Mouse (Mus musculus): Measurements from ENCODE around the gene BC052040. TPM values are rescaled to one million over a fixed set of nuclear protein-coding genes. Genes with fewer than 3 reads are reported as not detected.

Gene BC052040
- total RNA-seq, 2 experiments from 2014 or later = 6.5 to 8.2 TPM

DNA sequence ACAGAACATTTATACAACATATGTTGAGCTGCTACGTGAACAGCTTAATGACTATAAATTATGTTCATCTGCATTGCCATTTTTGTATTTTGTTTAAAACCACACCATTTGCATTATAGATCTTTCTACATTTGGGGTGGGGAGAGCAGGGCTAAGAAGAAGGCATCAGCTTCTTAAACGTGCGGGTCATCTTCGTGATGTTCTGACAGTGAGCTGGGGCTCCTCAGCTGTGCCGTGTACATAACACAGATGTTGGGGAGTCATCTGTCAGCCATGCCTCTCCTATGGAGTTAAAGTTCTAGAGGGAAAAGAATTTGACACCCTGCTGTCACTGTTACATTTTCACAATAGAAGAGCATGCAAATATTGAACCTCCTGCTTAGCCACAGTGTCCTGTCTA lies 19.2 kb downstream of the BC052040 start:
- DNase-seq (ENCODE audit: low spot score in 2 of 2) = no peak

DNA sequence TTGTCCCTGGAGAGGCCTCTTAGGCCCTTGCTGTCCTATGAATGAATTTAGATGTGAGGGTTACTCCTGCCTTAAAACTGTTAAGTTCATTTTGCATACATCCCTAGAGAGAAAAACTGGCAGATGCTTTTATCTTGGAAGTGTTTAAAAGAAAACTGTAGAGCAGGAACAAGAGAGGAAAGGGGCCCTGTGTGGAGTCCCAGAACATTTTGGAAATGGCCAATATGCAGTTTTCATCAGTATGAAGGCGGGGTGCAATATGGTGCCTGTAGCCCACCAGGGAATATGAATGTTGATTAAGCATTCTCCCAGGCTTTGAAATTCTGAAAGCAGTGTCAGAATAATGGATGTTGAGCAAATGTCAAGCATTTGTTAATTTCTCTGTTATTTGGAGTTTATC lies 19.8 kb downstream of the BC052040 start:
- DNase-seq (ENCODE audit: low spot score in 2 of 2) = no peak

DNA sequence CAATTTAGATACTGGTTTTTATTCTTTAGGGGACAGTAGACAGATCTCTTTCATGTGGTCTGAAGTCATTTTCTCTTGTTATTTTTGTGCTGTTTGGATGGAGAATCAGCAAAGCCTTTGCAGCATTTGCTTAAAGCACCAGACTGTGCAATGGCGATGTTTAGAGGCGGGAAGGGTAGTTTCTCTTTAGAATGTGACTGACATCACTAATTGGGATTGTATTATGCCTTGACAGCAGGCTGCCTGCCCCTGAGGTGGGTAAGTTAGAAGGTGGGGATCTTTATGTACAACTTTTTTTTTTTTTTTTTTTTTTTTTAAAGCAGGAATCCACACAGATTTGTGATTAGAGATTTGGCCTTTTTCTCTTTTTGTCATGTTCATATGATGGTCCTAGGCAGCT lies 20.6 kb downstream of the BC052040 start:
- no peak for DNase-seq (ENCODE audit: low spot score in 2 of 2)

DNA sequence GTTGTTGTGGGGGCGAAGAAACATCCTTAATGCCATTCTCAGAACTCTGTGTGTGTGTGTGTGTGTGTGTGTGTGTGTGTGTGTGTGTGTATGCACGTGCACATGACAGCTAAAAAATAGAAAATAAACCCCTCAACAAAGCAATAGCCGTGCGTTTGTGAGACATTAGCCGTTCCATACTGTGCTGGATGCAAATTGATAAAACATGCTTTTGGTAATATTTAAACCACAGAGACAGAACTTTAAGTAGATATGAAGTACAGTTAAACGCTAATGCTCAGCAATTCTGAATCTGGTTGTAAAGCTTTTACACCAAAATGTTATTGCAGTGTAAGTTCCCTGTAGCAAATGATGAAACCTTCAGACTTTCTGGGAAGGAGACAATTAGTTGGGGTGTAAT lies 22.6 kb downstream of the BC052040 start:
- DNase-seq (ENCODE audit: low spot score in 2 of 2) = no peak

DNA sequence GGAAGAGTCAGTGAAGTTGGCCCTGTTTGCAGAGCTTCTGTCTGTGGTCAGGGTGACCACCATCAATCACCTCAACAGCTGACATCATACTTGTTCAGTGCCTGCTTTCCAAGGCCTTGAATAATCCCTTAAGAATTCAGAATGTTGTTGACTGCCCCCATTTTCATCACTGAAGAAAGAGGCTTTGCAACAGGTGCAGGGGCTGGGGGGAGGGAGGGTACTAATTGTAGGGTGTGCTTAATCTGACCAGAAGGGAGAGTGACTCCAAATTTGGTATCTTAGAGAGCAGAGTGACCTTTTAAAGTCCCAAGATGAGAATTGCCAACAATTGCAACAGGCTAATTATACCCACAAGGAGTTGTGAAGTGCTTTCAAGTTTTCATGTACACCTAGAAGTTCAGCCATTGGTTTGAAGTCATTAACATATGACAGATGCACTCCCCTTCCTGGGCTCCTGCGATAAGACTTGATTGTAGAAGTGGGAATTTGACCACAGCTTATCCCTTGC lies 24.4 kb downstream of the BC052040 start:
- no peak for DNase-seq (ENCODE audit: low spot score in 2 of 2)

DNA sequence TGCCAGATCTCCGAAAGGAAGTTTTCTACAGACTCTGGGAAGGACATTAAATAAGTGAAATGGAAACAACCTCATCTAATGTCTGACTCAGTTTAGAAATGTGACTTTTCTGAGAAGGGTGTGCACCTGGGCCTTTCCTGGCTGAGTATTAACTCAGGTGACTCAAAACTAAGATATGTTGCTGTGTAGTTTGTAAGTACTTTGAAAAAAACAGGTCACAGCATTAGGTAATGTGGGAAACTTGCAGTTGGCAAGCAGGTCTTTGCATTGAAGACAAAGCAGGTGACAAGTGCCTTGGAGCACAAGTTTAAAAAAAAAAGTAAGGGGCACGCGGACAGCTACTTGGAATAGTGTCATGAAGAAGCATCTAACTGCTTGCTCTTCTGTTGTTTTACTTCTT lies 27.5 kb downstream of the BC052040 start:
- no peak for DNase-seq (ENCODE audit: low spot score in 2 of 2)

DNA sequence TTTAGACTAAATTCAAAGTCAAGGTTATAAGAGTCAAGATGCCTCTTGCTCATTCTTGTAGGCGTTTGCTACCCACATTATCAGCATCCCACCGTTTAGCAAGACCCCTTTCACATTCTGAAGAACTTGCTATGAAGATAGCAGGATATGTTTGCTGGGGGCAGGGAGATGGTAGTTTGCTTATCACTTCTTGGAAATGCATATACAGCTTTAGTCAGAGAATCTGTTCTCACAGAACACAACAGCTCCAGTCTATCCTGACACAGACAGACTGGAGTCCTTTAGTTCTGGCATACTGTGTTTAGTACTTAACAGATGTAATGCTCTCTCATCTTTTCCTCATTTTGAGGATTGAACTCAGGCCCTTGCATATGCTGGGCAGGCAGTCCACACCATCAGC lies 28.6 kb downstream of the BC052040 start:
- DNase-seq (ENCODE audit: low spot score in 2 of 2) = no peak

DNA sequence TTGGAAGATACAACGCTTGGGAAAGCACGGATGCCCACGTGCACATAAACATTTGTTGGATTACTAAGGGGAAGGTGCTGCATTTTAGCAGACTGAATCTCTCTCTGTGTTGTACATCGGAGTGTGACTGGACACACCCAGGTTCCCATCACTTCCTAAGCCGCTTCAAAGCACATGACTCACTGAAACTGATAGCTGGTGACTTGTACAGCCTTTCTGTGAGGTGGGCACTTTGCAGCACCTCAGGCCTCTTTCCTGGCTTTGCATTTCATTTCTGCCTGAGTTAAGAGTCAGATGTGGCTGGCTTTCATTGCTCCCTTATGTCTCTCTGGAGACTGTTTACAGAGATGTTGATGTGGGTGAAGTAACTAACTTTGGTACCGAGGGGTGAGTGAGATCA lies 29.0 kb downstream of the BC052040 start:
- DNase-seq (ENCODE audit: low spot score in 2 of 2) = no peak

DNA sequence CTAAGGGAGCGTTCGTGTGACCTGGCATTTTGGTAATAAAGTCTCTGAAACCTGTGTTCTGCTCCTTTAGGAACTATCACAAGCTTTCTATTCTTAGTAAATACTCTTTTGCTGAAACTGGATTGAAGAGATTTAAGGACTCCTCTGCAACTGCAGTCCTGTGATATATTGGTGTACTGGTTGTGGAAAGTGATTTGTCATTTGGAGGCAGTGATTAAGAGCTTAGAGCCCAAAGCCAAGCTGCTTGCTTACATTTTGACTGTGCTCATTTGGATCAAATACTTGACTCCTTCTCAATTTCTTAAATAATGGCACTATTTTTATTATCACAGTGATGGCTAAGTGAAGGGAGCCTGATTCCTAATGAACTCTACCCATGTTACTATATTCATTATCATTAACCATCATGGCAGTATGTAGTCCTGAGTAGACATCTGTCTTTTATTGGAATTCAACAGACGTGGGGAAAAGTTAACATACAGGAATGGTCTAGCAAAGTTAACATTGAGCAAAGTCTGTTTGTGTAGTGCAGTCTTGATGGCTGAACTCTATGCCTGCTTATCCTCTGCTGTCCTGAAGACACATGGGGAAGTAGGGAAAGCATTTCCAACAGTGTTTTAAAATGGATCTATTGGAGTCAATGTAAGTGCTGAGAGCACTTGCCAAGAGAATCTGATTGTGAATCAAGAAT lies 32.5 kb downstream of the BC052040 start:
- no peak for DNase-seq (ENCODE audit: low spot score in 2 of 2)

DNA sequence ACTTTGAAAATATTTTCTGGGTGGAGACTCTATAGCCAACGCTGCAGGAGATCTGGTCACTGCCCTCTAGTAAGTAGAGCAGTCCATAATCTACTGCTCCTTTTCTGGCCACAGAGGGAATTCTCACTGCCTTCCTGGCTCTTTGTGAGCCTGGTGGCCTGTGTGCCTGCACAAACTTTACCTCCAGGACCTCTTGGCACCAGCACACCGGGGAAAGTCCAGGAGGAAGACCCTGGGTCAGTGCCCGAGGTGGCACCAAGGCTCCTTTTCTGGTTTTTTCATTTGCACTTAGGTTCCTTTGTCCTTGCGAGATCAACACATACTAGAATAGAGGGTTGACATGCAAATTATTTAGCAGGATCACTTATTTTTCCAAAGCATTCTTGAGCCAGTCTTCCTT lies 47.0 kb downstream of the BC052040 start:
- DNase-seq (ENCODE audit: low spot score in 2 of 2) = no peak

DNA sequence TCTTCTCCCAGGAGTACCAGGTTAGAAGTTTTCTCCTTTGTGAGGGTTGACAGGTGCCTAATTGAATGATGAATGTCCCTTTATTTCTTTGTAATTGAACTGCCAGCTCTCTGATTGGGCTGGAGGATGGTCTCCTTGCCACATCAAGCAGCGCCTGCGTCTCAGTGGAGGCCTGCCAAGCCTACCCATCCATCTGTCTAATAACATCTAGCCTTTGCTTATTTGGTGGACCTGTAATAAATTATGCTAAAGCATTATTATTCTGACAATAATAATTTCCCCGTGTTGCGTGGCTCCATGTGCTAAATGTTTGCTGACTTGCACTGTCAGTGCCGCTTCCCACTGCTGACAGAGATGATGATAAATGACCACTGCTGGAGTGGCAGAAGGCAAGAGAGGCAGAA lies 49.5 kb downstream of the BC052040 start:
- no peak for DNase-seq (ENCODE audit: low spot score in 2 of 2)

DNA sequence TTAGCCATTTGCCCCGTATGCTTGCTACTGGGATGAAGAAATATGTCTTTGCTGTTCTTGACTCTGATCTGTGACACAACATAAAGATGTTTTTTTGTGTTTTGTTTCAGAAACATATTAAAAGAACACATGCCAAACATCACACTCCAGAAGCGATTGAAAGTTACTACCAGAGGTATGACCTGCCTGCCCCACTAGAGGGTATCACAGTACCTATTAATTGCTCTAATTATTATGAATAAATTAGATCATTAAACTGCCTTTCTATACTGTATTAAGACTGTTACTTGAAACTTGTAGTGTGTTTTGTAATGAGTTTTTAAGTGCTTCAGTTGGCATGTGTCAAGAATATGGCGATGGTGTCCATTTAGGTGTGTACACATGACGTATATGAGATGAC lies 50.3 kb downstream of the BC052040 start:
- DNase-seq (ENCODE audit: low spot score in 2 of 2) = no peak

DNA sequence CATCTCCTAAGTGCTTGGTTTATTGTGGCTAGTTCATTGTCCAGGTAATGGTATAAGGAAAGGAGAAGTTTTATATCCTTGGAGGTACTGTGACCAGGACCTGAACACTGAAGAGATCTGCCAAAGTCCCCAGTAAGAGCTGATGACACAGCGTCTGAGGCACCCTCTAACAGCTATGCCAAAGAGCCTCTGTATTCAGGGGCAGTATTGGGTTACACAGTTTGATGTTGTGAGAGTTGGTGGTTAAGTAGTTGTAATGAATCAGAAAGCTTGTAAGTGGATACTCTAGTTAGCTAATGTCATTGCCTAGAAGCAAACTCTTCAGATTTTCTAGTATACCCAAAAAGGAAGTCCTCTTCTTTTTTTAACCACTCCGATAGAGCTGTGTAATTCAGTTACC lies 68.7 kb downstream of the BC052040 start:
- no peak for DNase-seq (ENCODE audit: low spot score in 2 of 2)

DNA sequence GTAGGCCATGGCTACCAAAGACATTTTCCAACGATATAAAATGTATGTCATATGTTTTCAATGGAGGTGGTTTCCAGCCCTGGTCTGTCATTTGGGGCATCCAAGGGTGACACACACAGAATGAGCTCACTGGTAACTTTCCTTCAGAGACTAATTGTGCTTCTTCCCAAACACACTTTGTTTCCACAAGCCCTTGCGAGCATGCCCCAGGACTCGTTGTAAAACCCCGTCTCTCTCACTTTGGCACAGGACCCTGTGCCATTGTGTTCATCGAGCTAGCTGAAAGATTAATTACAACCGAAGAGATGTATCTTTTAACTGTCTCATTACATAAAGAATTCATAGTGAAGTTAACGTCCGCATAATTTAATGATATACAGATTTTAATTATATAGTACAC lies 78.2 kb downstream of the BC052040 start:
- DNase-seq (ENCODE audit: low spot score in 2 of 2) = no peak

DNA sequence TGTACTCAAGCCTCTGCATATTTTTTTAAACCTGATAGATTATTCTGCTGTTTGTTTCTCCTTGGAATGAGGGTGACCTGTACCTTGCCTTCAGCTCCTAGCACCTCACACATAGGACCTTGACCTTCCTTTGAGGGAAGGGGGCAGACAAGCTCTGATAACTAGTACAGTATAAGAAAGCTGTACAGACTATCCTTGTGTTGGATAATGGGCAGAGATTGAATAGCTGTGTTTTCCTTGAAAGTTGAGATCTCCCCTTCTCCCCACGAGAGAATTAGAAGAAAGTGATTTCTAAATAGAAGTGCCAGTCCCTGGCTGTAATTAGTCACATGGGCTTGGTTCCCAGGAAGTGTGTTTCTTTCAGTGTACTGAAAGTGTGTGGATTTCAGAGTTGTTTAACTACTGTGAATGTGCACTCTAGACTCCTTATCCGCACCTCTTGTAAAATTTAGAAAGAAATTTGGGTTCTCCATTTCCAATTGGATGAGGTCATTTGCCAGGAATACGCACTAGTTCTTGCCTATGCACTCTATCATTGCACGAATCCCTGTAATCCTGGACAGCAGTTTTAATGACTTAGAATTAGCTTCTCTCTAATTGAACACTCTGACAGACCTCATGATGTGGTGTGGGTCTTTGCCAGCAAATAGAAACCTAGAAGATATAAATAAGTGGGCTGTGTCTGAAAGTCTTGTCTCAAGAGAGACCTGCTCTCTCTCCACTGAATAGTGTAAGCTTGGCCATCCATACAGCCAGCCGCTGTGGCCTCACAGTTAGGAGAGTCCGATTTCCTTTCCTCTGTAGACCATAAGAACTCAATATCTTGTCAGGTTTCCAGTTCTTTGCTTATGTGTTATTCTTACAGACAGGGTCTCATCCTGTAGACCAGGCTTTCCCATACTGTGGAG lies 79.0 kb downstream of the BC052040 start:
- DNase-seq (ENCODE audit: low spot score in 2 of 2) = no peak

DNA sequence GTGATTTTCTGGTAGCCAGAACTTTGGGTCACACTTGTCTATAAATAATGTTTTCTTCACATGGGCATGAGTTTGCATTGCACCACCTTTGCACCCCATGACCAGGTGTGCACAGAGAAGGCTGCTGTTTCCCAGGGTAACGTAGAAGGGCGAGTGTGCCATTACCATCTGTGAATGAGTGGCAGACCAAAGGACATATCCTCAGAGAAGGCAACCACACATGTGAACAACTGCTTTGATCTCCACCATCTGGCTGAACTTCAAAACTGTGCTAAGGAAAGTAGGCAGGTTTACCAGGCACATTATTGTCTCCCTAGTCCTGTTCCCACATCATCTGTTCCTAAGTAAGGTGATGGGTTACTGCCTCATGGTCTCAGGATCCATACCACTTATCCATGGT lies 86.0 kb downstream of the BC052040 start:
- no peak for DNase-seq (ENCODE audit: low spot score in 2 of 2)

DNA sequence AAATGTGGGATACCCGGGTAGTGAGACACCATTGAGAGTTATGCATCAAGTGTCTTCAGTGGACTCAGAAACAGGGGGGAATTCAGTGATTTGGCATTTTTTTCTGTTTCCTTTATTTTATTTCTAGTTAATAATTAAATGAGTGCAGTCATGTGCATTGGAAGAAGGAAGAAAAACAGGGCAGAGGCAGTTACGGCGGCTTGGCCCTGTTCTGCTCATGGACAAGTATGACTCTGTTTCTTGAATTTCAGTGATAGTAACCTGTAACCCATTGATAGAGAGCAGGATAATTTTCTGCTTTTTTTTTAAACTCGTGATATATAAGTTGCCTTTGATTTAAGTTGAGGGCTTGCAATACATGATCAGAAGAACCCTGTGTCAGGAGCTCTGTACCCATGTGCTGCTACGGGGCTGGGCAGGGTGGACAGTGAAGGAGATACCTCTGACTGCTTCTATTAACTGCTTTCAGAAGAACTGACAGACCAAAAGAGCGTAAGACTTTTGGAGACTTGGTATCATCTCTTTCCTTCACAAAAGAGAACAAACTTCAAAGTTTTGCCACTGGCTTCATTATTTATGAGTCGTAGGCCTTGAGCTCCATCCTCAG lies 91.6 kb downstream of the BC052040 start:
- no peak for DNase-seq (ENCODE audit: low spot score in 2 of 2)

DNA sequence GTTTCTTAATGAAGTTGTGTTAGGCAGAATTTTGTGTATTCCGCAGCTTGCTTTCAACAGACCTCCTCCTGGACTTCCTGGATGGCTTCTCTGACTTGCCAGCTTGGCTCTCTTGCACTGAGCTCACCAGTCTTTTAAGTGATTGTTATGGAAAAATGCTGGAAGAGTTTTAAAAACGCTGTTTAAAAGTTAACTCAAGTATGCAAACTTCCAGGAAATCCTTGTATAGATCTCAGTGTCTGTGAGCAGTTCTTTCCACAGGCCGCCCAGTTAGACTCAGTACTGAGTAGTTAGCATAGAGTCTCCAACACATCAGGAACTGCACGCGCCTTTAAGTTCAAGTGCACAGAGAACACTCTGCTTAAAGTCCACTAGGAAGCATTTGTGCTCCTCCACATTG lies 97.3 kb downstream of the BC052040 start:
- DNase-seq (ENCODE audit: low spot score in 2 of 2) = no peak

DNA sequence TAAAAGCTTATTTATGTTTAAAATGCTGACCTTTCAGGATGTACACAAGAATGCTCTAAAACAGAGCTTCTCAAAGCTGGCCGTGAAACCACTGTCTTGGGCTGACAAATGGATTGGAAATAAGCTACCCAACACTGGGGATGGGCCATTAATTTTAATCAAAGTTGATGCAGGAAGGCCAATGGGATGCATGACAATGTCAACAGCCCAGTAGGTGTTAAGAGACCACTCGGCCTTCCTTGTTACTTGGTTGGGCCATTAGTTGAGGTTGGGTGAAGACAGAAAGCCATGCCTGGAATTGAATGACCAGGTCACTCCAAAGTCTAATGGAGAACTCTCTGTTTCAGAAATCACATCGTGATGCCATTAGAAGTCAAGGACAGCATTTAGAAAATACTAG lies 103.7 kb downstream of the BC052040 start:
- no peak for DNase-seq (ENCODE audit: low spot score in 2 of 2)

DNA sequence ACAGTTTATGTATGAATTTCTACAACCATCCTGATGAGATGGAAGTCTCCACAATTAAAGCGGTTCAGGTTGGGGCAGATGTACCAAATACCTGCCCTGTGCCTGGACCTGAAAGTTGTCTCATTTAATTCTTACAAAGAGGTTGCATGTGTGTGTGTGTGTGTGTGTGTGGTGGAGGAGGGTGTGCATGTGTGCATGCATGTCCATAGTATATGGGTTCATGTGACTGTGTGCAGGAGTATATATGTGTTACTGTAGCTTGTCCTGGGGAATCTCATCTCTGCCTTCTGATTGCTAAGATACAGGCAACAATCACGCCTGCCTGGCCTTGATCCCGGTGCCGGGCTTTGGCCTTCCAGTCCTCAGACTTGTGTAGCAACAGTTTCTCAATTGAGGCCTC lies 106.1 kb downstream of the BC052040 start:
- DNase-seq (ENCODE audit: low spot score in 2 of 2) = no peak

DNA sequence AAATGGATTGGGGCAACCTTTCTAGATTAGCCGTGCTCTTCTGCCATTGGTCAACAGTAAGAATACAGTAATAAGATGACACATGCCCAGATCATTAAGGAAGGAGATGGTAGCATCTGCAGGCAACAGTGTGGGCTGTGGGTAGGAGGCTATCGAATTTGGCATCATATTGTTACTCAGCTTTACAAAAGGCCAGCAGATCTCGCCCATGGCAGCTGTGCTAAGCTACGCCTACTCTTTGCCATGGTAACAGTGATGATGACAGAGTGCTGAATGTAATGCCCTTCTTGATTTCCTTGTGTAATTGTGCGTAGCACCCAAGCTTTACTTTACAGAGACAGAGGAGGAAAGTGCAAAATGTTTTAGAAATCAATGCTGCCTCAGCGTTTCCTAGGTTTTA lies 106.8 kb downstream of the BC052040 start:
- DNase-seq (ENCODE audit: low spot score in 2 of 2) = no peak

DNA sequence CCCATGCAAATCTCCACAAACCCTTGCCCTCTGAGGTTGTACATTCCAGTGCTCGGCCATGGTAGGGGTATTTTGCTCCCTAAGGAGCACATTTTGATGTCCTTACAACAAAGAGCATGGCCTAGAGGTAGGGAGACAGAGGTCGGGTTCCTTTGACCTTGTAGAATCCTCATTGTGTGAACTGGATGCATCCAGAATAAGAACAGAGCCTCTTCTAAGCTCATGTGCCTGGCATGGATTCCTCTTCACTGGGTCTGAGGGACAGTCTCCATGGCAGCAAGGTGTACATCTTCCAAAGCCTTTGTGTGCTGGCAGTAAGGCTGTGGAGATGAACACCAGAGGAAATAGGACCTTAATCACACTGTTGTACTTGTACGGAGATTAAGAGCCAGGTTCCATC lies 112.3 kb downstream of the BC052040 start:
- no peak for DNase-seq (ENCODE audit: low spot score in 2 of 2)
